Mouse (Mus musculus): ENCODE measurements at regions not wholly inside any gene's neighbourhood (a gene's known extent, or its start where the extent isn't known, plus 50 kb on each side); places are given as distances from the start of the nearest gene placed in this dataset.
A peak's percentile ranks its signal among the peaks of the same experiment; 100 is the strongest.
"Not testable (repeated sequence)": the region's sequence is repeated elsewhere in the genome, so short reads cannot be mapped to it uniquely, and the experiment has no call there.

GRCm38 (mm10) chr7:39727935-39728557 is 210.5 kb downstream of the Zfp619 start:
- no peak for DNase-seq (ENCODE audit: low read depth, low spot score)

- DNase-seq (ENCODE audit: low read depth, low spot score), result no peak
Measured at GRCm38 (mm10) chr7:39728930-39729329, 211.4 kb downstream of the Zfp619 start.

- DNase-seq (ENCODE audit: low read depth, low spot score), result no peak
Measured at GRCm38 (mm10) chr7:39729723-39730122, 212.2 kb downstream of the Zfp619 start.

DNA sequence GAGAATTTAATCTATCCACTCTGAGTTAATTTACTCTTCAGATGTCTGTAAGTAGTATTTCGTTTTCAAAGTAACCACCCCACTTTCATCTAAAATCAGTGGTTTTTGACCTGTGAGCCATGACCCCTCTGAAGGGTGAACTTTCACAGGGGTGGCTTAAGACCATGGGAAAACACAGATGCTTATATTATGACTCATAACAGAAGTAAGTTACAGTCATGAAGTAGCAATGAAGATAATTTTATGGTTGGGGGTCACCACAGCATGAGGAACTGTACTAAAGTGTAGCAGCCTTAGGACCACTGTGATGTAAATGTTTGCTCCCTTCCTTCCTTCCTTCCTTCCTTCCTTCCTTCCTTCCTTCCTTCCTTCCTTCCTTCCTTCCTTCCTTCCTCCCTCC is 215.2 kb downstream of the Zfp619 start:
- DNase-seq (ENCODE audit: low read depth, low spot score), result no peak

- DNase-seq (ENCODE audit: low read depth, low spot score), result not testable (repeated sequence)
Measured at GRCm38 (mm10) chr7:39748395-39748794, 230.8 kb downstream of the Zfp619 start.

GRCm38 (mm10) chr7:39750448-39750847 is 232.9 kb downstream of the Zfp619 start:
- no peak for DNase-seq (ENCODE audit: low read depth, low spot score)

DNA sequence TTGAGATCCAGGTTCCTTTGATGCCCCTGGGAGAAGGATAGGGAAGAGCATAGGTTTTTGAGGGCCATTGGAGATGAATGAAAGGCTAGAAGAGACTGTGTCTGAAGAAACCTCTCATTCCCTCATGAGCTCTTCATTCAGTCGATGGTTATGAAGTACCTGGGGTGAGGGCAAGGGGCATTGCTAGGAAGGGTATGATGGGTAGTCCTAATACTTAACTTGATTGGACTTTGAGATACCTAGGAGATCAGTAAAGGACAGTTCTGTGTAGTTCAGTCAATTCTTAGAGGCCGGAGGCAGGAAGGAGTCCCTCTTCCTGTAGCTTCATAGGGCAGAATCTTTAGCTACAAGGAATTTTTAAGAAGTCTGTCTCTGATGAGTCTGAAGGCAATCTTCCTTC is 246.8 kb downstream of the Zfp619 start:
- DNase-seq (ENCODE audit: low read depth, low spot score), result no peak

- no peak for DNase-seq (ENCODE audit: low read depth, low spot score)
Measured at GRCm38 (mm10) chr7:39765094-39765493, 247.5 kb downstream of the Zfp619 start.

GRCm38 (mm10) chr7:39773291-39773690 is 255.7 kb downstream of the Zfp619 start:
- no peak for DNase-seq (ENCODE audit: low read depth, low spot score)

DNA sequence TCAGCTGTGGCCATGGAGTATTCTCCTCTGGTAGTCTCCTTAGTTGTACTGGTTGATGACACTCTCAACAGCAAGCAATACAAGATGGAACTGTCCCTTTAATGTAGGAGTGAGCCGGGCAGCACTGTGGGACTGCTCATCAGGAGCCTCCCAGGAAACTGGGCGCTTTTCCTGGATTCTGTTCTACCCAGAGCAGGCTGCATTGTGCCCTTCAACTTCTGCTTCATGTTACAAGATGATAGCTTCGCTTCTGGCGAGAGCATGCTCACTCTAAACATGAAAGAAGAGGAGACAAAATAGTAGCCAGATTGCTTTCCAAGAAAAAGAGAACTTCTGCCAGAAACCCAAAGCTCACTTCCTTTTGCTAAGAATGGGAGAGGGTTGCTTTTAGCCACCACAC is 271.8 kb downstream of the Zfp619 start:
- peak; percentile 39 for DNase-seq (ENCODE audit: low read depth, low spot score)

- DNase-seq (ENCODE audit: low read depth, low spot score), result no peak
Measured at GRCm38 (mm10) chr7:39789880-39790279, 272.3 kb downstream of the Zfp619 start.

DNA sequence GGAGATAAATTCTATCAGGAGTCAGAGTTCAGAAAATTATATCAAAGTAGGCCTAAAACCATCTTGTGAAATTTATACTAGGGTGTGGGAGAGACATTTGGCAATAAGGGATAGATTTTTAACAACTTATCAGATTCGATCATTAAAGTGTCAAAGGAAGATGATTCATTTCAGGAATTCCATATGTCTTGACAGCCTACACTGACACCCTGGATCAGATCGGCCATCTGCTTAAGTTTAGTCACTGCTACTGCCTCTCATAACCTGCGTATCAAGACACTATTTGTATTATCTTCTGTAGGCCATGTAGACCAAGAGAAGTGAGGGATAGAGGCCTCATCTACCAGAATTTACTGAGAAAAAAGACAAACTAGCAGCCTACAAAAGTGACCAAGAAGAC is 277.2 kb downstream of the Zfp619 start:
- DNase-seq (ENCODE audit: low read depth, low spot score), result peak; percentile 38

DNA sequence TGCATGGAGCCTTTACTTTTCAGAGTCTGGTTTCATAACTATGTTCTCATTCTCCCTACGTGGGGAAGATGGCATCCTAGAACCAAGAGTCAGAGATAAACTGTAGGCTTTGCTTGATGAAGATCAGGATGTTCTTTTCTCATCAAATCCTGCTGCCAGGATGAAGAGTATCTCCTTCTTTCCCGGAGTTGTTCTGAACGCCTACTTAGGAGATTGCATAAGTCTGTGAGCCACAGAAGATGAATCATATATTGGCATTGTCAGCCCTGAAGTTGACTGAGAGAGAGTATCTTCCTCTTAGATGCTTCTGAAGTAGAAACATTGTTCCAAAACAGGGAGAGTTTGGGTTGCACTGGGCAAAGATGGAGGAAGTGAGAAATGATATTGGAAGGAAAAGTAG is 286.7 kb downstream of the Zfp619 start:
- DNase-seq (ENCODE audit: low read depth, low spot score), result peak; percentile 69

DNA sequence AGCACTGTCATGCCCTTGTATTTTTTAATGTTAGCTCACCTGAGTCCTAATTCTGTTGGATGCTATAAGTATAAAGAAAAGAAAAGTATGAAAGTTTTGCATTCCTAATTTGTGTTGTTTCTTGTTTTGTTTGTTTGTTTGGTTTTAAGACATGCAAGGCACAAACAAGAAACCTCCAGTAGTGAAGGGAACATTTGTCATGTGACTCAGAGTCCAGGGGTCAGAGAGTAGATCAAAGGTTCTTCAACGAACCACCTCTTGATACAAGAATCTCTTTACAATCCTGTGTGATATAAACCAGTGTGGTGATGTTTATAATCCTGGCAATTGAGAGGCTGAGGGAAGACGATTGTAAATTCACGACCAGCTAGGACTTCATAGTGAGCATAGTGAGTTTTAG is 300.5 kb downstream of the Zfp619 start:
- DNase-seq (ENCODE audit: low read depth, low spot score), result no peak

DNA sequence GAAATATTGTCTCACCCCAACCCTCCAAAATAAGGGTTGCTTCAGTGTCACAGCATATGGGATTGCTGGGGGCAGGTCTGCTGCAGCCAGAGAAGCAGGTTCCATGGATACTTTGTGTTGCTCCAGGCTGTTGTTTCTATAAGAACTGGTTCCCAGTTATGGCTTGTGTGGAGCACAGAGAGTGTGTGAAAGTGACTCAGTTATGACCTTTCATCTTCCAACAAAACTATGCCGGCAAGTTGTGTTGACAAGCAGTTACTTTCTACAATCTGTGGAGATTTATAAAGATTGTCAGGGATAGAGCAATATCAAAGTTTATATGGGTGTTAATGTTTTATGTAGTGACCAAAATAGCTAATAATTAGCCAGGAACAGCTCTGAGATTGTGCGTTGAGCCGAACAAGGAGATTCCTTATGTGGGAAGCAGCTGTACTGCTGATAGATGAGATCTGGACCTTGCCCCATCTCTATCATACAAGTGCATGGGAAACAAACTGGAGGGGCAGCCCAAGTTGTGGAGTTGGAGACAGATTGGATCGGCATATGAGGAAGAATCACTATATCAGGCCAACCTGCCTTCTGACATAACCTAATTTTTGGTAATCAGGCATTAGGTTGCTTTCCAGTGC is 305.1 kb downstream of the Zfp619 start:
- no peak for DNase-seq (ENCODE audit: low read depth, low spot score)

GRCm38 (mm10) chr7:39828378-39828777 is 310.8 kb downstream of the Zfp619 start:
- DNase-seq (ENCODE audit: low read depth, low spot score), result no peak

- no peak for DNase-seq (ENCODE audit: low read depth, low spot score)
Measured at GRCm38 (mm10) chr7:39830831-39831230, 313.3 kb downstream of the Zfp619 start.

GRCm38 (mm10) chr7:39841988-39842387 is 324.4 kb downstream of the Zfp619 start:
- no peak for DNase-seq (ENCODE audit: low read depth, low spot score)

- DNase-seq (ENCODE audit: low read depth, low spot score), result peak; percentile 38
Measured at GRCm38 (mm10) chr7:39847914-39848782, 330.6 kb downstream of the Zfp619 start.

GRCm38 (mm10) chr7:39857301-39857700 is 339.7 kb downstream of the Zfp619 start:
- DNase-seq (ENCODE audit: low read depth, low spot score), result no peak

DNA sequence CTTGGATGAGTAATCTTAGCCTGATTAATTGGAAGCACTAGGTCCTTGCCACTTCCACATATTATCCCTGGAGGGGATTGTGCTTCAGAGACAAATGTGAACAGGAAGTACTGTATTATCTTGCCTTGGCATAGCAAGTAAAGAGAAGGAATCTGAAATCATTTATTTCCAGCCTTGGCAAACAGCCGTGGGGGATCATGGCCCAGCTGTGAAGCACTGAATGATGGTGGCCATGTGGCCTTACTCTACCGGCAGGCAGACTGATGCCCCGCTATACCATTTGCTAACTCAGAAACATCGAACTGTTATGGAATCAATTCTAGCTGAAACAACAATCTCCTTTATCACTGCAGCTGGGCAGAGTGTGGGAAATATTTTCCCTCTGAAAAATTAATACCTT is 345.3 kb downstream of the Zfp619 start:
- no peak for DNase-seq (ENCODE audit: low read depth, low spot score)

DNA sequence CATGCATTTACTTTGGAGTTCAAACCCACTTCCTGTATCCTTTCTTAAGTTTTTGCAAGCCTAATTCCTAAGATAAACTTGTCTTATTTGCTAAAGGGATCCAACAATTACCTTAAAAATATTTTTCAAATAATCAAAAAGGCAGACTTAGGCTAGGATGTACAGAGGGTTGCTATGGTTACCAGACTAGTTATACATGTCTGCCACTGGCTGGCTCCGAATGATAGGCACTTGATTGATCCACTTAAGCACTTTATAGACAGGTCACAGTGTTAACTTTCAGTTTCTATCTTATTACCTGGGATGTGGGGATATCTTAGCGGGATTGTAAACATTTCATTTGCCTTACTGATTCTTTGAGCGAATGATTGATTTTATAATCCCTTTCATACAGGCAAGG is 346.6 kb downstream of the Zfp619 start:
- no peak for DNase-seq (ENCODE audit: low read depth, low spot score)

DNA sequence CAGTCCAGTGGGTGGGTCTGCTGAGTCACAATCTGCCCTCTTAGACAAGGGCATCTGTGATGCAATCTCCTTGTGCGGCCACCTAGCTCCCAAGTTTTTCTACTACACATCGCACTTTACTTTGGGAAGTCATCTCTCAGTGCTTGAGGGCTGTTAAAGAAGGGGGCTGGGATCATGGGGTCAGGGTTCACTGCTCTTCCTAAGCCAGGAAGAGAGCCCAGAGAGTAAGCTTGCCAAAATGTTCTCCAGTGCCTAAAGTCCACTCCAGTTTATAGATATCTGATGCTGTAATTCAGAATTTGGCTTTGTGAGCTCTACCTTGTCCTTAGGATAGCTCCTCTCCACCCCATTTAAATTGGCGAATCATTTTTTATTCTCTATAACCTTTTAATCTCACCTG is 347.2 kb downstream of the Zfp619 start:
- DNase-seq (ENCODE audit: low read depth, low spot score), result no peak
